Mouse (Mus musculus): ENCODE data around the gene Tenm4.

The Tenm4 gene

GRCm38 (mm10) chr7:96832551-96832950 is 661.5 kb downstream of the Tenm4 start:
- DNase-seq: no peak

DNA sequence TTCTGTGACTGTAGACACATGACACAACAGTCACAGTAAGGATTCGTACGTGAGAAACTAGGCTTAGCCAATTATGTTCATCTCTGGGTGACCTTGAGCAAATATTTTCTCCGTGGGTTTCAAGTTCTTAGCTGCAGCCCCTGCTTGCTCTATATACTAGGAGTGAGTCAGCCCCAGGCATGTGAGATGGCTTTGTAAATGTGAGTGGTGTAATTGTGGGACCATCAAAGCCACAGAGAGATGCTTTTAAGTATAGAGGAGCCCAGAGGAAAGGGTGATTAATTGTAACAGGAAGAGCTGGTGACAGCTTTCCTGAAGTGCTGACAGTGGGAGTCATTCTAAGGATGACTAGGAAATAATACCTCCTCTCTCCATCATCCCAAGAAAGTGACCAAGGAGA is 662.0 kb downstream of the Tenm4 start:
- no peak for DNase-seq

DNA sequence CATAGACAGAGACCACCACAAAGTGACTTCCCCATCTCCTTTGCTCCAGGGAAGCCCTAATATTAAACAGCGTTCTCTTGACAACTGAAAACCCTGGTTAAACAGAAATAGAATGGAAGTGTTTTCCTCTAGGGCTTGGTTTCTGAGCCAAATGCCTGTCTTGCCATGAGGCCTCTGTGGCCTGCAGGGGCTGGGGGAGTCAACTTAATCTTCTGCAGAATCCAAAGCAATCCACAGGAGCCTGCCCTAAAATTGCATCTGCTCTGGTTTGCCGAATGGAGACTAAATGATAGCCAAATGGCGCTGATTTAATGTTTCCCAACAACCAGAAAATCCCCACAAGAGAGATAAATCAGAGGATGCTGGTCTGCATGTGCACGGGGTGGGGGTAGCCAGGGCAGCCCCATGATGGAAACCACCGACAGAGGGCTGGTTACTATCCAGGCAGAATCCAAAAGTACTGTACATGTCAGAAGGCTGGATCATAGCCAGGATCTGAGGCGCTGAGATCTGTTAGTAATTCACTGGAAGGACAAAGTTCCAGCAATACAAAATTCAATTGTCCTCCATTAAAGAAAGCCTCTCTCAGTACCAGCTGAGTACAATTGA is 663.7 kb downstream of the Tenm4 start:
- no peak for DNase-seq

DNA sequence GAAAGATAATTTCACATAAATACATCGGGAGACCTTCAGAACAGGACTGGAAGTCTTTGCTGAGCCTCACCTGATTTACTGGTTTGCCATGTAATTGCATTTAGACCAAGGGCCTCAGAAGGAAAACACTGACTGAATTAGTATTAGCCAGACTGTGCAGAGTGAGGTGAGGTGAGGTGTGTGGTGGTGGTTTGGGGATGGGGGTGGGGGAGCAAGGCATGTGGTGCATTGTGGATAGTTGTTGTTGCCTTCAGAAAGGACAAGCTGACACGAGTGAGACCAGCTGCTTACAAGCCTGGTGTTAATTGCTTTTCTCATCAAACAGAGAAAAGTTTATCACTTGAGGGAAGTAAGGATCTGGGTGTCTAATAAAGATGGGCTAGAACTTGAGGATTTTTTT is 664.3 kb downstream of the Tenm4 start:
- no peak for DNase-seq

DNA sequence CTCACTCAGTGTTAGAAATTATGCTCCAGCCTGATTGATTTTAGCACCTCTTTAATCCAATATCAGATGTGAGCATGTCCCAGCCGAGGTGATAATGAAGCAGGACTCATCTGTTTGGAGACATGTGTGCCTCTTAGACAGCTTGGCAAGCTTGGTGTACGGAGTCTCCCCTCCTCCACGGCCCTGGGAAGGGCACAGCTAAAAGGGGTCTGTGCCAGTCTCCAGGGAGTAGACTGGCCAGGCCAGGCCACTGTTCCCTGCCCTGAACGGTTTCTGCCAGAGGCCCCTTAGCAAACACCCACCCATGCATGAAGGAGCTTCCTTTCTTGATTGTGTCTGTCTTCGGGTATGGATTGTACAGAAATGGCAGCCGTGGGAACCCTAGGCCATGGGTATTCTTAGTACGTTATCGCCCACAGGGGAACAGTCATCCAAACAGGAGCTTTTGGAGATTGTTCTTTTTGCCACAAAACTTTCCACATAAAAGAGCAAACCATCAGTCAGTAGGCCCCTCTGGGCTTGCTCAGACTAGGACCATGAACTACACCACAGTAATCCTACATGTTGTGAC is 667.3 kb downstream of the Tenm4 start:
- no peak for DNase-seq

GRCm38 (mm10) chr7:96838926-96839325 is 667.9 kb downstream of the Tenm4 start:
- DNase-seq: no peak

DNA sequence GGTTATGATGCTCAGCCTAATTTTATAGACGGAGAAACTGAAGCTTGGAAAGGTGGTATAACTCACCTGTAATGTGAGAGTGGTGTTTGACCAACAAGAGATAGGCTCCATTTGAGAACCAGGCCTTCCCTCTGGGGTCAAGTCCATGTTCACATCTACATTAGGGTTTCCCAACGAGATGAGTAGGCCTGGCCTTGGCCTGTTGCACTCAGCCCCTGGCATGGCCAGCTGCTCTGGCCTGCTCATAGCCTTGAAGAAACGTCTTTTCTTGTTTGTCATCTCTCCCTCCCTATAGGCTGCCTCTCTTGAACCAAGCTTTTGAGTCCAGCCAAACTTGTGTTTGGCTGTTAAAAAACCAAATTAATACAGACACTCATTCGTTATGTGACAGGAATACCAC is 668.5 kb downstream of the Tenm4 start:
- DNase-seq: no peak

GRCm38 (mm10) chr7:96842477-96843255 is 671.6 kb downstream of the Tenm4 start:
- DNase-seq: no peak

DNA sequence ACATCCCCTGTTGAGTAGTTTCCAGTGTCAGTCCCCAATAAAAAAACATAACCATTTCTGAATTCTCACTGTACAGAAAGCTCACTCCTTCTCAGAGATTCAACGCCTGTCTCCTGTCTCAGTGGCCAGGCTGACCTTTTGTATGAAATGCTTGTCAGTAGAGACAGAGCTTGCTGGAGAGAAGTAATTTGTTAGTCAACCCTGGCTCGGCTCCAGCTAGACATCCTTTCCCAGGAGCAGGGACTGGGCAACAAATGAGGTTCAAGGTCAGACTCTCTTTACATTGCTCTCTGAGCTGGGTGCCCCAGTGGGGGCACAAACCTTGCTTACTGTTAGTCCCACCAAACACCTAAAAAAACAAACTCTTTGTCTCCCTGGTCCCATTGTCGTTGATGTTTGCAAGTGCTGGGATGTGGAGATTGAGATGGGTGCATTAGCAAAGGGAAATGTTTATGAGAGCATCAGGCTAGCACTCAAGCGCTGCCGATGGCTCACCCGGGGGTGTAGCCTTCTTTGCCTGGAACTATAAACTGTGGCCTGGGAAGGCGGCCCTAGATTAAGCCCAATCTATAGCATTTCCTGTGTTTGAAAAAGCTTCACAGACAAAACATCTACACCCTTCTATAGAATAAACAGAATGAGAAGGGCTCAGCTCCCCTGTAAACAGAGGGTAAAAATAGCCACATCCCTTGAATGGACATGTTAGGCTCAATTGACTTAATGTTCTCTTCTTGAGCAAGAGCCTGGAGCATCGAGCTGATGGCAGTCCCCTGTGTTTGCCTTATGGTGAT is 673.3 kb downstream of the Tenm4 start:
- DNase-seq: no peak

- DNase-seq: no peak
Measured at GRCm38 (mm10) chr7:96852781-96853180, 681.7 kb downstream of the Tenm4 start.

DNA sequence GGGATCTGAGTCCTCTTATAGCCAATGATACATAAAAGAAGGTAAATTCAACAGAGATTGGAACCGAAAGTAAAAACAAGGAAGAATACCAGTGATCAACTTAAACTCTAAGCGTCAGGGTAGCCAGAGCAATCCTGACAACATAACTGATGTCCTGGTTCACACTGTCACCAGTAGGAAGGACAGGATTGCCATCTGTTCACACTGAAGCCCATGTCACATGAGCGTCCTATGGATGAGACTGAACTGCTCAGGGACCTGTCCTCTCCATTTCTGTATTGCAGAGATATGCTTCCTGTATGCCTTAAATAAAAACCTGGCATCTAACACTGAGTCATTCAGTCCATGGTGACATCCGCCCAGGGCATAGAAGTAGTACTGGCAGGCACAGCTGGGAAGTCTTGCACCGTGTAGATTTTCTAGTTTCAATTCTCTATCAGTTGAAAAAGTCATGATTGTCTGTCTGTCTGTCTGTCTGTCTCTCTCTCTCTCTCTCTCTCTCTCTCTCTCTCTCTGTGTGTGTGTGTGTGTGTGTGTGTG is 684.9 kb downstream of the Tenm4 start:
- DNase-seq: no peak

- no peak for DNase-seq
Measured at GRCm38 (mm10) chr7:96856518-96856917, 685.5 kb downstream of the Tenm4 start.

DNA sequence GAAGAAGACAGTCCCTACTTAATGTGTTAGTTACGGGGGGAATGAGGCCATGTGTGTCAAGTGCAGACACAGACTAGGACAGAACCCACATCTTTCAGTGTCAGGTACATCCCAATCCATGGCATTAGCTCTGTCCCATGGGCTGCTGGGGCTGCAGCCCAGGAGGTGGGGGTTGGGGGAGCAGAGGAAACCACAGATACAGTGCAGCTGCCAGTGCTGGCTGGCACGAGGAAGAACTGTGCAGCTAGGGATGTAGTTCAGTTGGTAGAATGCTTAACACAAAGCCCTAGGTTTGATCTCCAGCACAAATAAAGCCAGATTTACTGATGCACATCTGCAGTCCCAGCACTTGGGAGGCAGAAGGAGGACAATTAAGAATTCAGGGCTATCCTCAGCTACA is 688.0 kb downstream of the Tenm4 start:
- no peak for DNase-seq

GRCm38 (mm10) chr7:96859684-96860083 is 688.6 kb downstream of the Tenm4 start:
- no peak for DNase-seq

DNA sequence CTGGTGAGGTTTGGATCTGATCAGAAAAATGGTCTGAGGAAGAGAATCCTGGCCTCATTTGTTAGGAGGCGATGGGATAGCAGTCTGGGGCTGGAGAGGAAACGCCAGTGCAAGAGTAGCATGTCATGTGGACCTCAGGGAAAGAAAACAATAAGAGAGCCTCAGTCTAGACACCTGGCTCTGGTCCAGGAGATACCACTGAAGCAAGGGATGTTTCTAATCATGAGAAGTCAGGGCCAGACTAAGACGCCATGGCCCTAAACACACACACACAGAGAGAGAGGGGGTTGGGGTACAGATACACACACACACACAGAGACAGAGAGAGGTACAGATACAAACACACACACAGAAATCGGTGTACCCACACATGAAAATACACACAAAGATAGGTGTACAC is 689.6 kb downstream of the Tenm4 start:
- DNase-seq: no peak

DNA sequence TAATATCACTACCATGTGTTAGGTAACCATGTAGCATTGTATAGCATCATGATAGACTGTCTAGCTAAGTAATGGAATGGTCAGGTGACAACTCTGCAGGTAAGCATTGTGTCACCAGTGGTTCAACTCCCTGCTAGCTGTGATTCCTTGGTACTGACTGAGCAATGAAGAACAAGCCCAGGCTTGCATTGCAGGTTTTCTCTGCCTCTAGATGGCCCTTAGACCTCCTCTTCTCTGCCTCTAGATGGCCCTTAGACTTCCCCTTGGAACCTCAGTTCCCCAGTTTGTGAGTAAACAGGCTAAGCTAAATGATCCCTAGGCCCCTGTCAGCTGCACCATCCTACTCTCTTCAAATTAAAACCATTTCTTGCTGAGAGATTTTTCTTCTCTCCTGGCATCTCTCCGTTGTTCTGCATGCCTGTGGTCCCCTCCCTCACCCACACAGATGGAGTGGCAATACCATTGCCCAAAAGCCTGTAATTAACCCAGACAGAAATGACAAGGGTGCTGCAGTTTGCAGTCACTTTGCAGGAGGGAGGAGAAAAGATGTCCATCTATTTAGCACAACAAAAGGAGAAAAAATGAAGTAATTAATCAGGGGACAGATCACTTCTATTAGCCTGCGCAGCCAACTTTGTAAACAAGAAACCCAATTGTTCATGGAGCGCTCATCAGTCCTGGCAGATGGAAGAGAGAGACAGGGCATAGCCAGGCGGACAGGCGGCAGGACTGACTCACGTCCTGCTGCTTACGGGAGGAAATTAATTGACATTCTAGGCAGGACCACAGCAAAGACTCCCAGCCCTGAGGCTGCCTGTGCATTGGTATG is 694.1 kb downstream of the Tenm4 start:
- no peak for DNase-seq

GRCm38 (mm10) chr7:96869079-96869810 is 698.2 kb downstream of the Tenm4 start:
- DNase-seq: no peak

- no peak for DNase-seq
Measured at GRCm38 (mm10) chr7:96870473-96870872, 699.4 kb downstream of the Tenm4 start.

GRCm38 (mm10) chr7:96871031-96871430 is 700.0 kb downstream of the Tenm4 start:
- DNase-seq: no peak

GRCm38 (mm10) chr7:96878511-96879276 is 707.6 kb downstream of the Tenm4 start:
- no peak for DNase-seq

DNA sequence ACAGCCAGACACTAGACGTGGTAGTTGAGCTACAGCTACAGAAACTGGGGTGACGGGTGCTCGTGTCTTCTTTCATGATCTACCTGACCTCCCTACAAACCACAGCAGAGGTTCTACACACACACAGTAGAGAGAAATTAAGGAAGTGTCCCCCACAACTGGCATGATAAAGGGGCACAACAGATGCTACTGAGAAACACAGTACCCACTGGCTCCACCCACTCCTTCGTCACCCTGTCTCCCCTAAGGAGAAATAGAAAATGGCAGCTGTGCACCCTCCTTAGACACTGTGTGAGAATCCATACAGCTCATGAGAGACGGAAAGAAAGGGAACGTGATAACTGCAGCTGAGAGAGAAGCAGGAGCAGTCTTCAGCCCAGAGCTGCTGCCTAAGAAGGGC is 708.5 kb downstream of the Tenm4 start:
- DNase-seq: no peak

All from lung, adult 18-20 months (tissue).